Mouse (Mus musculus): ENCODE results near the gene Ccnd3. TPM values are rescaled to one million over a fixed set of nuclear protein-coding genes. Genes with fewer than 3 reads are reported as not detected.

Ccnd3 gene
- polyA plus RNA-seq, 1 experiment from 2014 or later, result 81.7 TPM

GRCm38 (mm10) chr17:47516232-47516631 lies 11.4 kb downstream of the Ccnd3 start:
- H3K4me1 ChIP-seq (ENCODE audit: control insufficient read depth, insufficient read depth, low read depth, low read length), result peaks cover 3% of the 10 kb centered on the region; the same call in 1 of the 2 replicates
- H3K9me3 ChIP-seq (ENCODE audit: control insufficient read depth, low read length), result no peaks in the 10 kb centered on the region
- H3K36me3 ChIP-seq (ENCODE audit: control insufficient read depth, insufficient read depth, low read length), result no peaks in the 10 kb centered on the region
- no peak overlapping the region for H3K9ac ChIP-seq (ENCODE audit: low read depth, low read length)
- H3K4me3 ChIP-seq (ENCODE audit: low read length), result no peak overlapping the region
- no peaks in the 10 kb centered on the region for H3K27me3 ChIP-seq (replicated peaks; ENCODE audit: control insufficient read depth, insufficient read depth, low read length)
- 97% methylated on average over 3 of the region's 3 CpGs for WGBS
- ATAC-seq, result no peak
- H3K4me2 ChIP-seq (ENCODE audit: low read length), result no peak overlapping the region
- H3K27ac ChIP-seq (ENCODE audit: low read depth, low read length), result no peak overlapping the region

- ATAC-seq, result no peak
- Histone ChIP-seq H3K27me3 (replicated peaks; ENCODE audit: control insufficient read depth, insufficient read depth, low read length) (no peaks in the 10 kb centered on the region), H3K9me3 (ENCODE audit: control insufficient read depth, low read length) (no peaks in the 10 kb centered on the region), H3K4me1 (ENCODE audit: control insufficient read depth, insufficient read depth, low read depth, low read length) (peaks cover 12% of the 10 kb centered on the region), H3K9ac (ENCODE audit: low read depth, low read length) (no peak overlapping the region), H3K27ac (ENCODE audit: low read depth, low read length) (no peak overlapping the region; the same call in 1 of the 2 replicates), H3K36me3 (ENCODE audit: control insufficient read depth, insufficient read depth, low read length) (no peaks in the 10 kb centered on the region), H3K4me2 (ENCODE audit: low read length) (no peak overlapping the region), H3K4me3 (ENCODE audit: low read length) (no peak overlapping the region)
- WGBS, result 34% methylated on average over 8 of the region's 8 CpGs
Observed at GRCm38 (mm10) chr17:47518205-47518604, 13.4 kb downstream of the Ccnd3 start.

GRCm38 (mm10) chr17:47521551-47522258 lies 16.9 kb downstream of the Ccnd3 start:
- WGBS, result 5% methylated on average over 14 of the region's 17 CpGs
- Histone ChIP-seq H3K27me3 (replicated peaks; ENCODE audit: control insufficient read depth, insufficient read depth, low read length) (no peaks in the 10 kb centered on the region), H3K9ac (ENCODE audit: low read depth, low read length) (peak overlapping the region; percentile 56), H3K4me2 (ENCODE audit: low read length) (peak overlapping the region; percentile 48), H3K4me3 (ENCODE audit: low read length) (peak overlapping the region; percentile 18), H3K36me3 (ENCODE audit: control insufficient read depth, insufficient read depth, low read length) (no peaks in the 10 kb centered on the region), H3K27ac (ENCODE audit: low read depth, low read length) (peak overlapping the region; percentile 62), H3K4me1 (ENCODE audit: control insufficient read depth, insufficient read depth, low read depth, low read length) (peaks cover 12% of the 10 kb centered on the region), H3K9me3 (ENCODE audit: control insufficient read depth, low read length) (no peaks in the 10 kb centered on the region)
- peak; percentile 83 for ATAC-seq

GRCm38 (mm10) chr17:47522536-47522935 lies 17.7 kb downstream of the Ccnd3 start:
- Histone ChIP-seq H3K9ac (ENCODE audit: low read depth, low read length) (peak overlapping the region; percentile 29; the same call in 1 of the 2 replicates), H3K4me2 (ENCODE audit: low read length) (no peak overlapping the region), H3K36me3 (ENCODE audit: control insufficient read depth, insufficient read depth, low read length) (no peaks in the 10 kb centered on the region), H3K27me3 (replicated peaks; ENCODE audit: control insufficient read depth, insufficient read depth, low read length) (no peaks in the 10 kb centered on the region), H3K4me3 (ENCODE audit: low read length) (no peak overlapping the region), H3K4me1 (ENCODE audit: control insufficient read depth, insufficient read depth, low read depth, low read length) (peaks cover 12% of the 10 kb centered on the region), H3K9me3 (ENCODE audit: control insufficient read depth, low read length) (no peaks in the 10 kb centered on the region), H3K27ac (ENCODE audit: low read depth, low read length) (peak overlapping the region; percentile 62)
- WGBS, result 83% methylated on average over 4 of the region's 4 CpGs
- ATAC-seq, result no peak

- Histone ChIP-seq H3K4me3 (ENCODE audit: low read length) (no peak overlapping the region), H3K9me3 (ENCODE audit: control insufficient read depth, low read length) (no peaks in the 10 kb centered on the region), H3K27me3 (replicated peaks; ENCODE audit: control insufficient read depth, insufficient read depth, low read length) (no peaks in the 10 kb centered on the region), H3K9ac (ENCODE audit: low read depth, low read length) (no peak overlapping the region), H3K36me3 (ENCODE audit: control insufficient read depth, insufficient read depth, low read length) (no peaks in the 10 kb centered on the region), H3K27ac (ENCODE audit: low read depth, low read length) (no peak overlapping the region; the same call in 1 of the 2 replicates), H3K4me2 (ENCODE audit: low read length) (no peak overlapping the region), H3K4me1 (ENCODE audit: control insufficient read depth, insufficient read depth, low read depth, low read length) (peaks cover 12% of the 10 kb centered on the region)
- 66% methylated on average over 18 of the region's 18 CpGs for WGBS
- no peak for ATAC-seq
Observed at GRCm38 (mm10) chr17:47523211-47523682, 18.4 kb downstream of the Ccnd3 start.

DNA sequence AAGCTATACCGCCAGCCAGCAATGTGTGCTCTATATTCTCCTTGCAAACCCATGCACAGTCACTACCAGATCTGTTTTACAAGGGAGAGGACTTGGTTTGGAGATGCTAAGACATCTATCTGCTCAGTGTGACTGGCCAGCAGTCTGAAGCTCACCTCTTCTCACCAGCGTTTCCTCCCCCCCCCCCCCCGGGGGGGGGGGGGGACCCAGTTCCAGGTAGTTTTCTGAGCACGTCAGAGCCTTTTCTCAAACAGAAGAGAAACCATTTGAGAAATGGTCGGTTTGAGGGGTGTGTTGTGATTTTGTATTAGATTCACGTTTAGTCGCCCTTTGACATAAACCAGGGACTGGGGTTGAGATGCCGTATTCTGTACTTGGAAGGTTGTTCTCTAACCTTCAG lies 19.2 kb downstream of the Ccnd3 start:
- Histone ChIP-seq H3K27me3 (replicated peaks; ENCODE audit: control insufficient read depth, insufficient read depth, low read length) (no peaks in the 10 kb centered on the region), H3K4me2 (ENCODE audit: low read length) (no peak overlapping the region), H3K9me3 (ENCODE audit: control insufficient read depth, low read length) (no peaks in the 10 kb centered on the region), H3K4me1 (ENCODE audit: control insufficient read depth, insufficient read depth, low read depth, low read length) (peaks cover 12% of the 10 kb centered on the region), H3K9ac (ENCODE audit: low read depth, low read length) (no peak overlapping the region), H3K27ac (ENCODE audit: low read depth, low read length) (no peak overlapping the region), H3K4me3 (ENCODE audit: low read length) (no peak overlapping the region), H3K36me3 (ENCODE audit: control insufficient read depth, insufficient read depth, low read length) (no peaks in the 10 kb centered on the region)
- no peak for ATAC-seq
- WGBS, result 72% methylated on average over 8 of the region's 8 CpGs

GRCm38 (mm10) chr17:47524991-47525390 lies 20.1 kb downstream of the Ccnd3 start:
- no peak for ATAC-seq
- H3K36me3 ChIP-seq (ENCODE audit: control insufficient read depth, insufficient read depth, low read length), result no peaks in the 10 kb centered on the region
- H3K27me3 ChIP-seq (replicated peaks; ENCODE audit: control insufficient read depth, insufficient read depth, low read length), result no peaks in the 10 kb centered on the region
- no peak overlapping the region for H3K27ac ChIP-seq (ENCODE audit: low read depth, low read length)
- WGBS, result 91% methylated on average over 6 of the region's 6 CpGs
- peaks cover 12% of the 10 kb centered on the region for H3K4me1 ChIP-seq (ENCODE audit: control insufficient read depth, insufficient read depth, low read depth, low read length)
- no peak overlapping the region for H3K4me3 ChIP-seq (ENCODE audit: low read length)
- no peaks in the 10 kb centered on the region for H3K9me3 ChIP-seq (ENCODE audit: control insufficient read depth, low read length)
- no peak overlapping the region for H3K4me2 ChIP-seq (ENCODE audit: low read length)
- H3K9ac ChIP-seq (ENCODE audit: low read depth, low read length), result no peak overlapping the region

GRCm38 (mm10) chr17:47526856-47527520 lies 22.1 kb downstream of the Ccnd3 start:
- Histone ChIP-seq H3K4me3 (ENCODE audit: low read length) (no peak overlapping the region), H3K27me3 (replicated peaks; ENCODE audit: control insufficient read depth, insufficient read depth, low read length) (no peaks in the 10 kb centered on the region), H3K27ac (ENCODE audit: low read depth, low read length) (peak overlapping the region; percentile 52), H3K4me2 (ENCODE audit: low read length) (no peak overlapping the region), H3K9ac (ENCODE audit: low read depth, low read length) (no peak overlapping the region), H3K36me3 (ENCODE audit: control insufficient read depth, insufficient read depth, low read length) (no peaks in the 10 kb centered on the region), H3K9me3 (ENCODE audit: control insufficient read depth, low read length) (no peaks in the 10 kb centered on the region), H3K4me1 (ENCODE audit: control insufficient read depth, insufficient read depth, low read depth, low read length) (peaks cover 5% of the 10 kb centered on the region)
- ATAC-seq, result no peak
- 85% methylated on average over 17 of the region's 17 CpGs for WGBS

DNA sequence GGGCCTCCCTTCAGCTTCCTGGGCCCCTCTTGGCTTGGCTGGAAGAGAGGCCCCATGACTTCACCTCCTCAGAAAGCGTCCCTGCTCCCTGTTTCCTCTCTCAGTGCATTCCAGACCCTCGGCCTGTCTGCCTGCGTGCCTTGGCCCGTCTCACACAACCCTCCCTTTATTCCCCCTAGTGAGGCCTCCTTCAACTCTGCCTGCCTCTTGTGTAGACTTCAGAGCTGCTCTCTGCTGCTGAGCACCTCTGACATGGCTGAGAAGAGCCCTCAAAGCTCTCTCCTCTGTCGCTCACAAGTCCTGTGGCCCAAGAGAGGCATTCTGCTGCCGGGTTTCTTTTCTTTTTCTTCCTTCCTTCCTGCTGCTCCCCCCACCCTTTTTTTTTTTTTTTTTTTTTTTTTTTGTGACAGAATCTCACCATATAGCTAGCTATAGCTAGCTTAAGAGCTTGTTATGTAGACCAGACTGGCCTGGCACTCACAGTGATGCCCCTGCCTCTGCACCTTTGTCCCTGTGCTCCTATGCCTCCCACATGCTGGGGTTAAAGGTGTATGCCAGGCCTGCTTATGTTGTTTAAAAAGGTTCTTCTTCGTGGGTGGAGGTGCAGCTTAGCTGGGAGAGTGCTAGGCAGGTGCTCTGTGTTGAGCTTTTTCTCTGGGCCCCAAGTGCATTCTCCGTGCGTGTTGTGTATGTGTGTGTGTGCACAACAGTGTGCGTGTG lies 22.9 kb downstream of the Ccnd3 start:
- H3K4me2 ChIP-seq (ENCODE audit: low read length), result no peak overlapping the region
- H3K36me3 ChIP-seq (ENCODE audit: control insufficient read depth, insufficient read depth, low read length), result no peaks in the 10 kb centered on the region
- no peaks in the 10 kb centered on the region for H3K4me1 ChIP-seq (ENCODE audit: control insufficient read depth, insufficient read depth, low read depth, low read length)
- ATAC-seq, result peak; percentile 71
- no peaks in the 10 kb centered on the region for H3K9me3 ChIP-seq (ENCODE audit: control insufficient read depth, low read length)
- no peaks in the 10 kb centered on the region for H3K27me3 ChIP-seq (replicated peaks; ENCODE audit: control insufficient read depth, insufficient read depth, low read length)
- no peak overlapping the region for H3K4me3 ChIP-seq (ENCODE audit: low read length)
- no peak overlapping the region for H3K9ac ChIP-seq (ENCODE audit: low read depth, low read length)
- WGBS, result 48% methylated on average over 10 of the region's 10 CpGs
- peak overlapping the region; percentile 52 for H3K27ac ChIP-seq (ENCODE audit: low read depth, low read length)

Data from hindbrain, embryonic 16.5 days (tissue).